Mouse (Mus musculus) megakaryocyte progenitor cell, adult 5-6 weeks (primary cell): ENCODE measurements around the gene Ppil1. TPM values are rescaled to one million over a fixed set of nuclear protein-coding genes. Genes with fewer than 3 reads are reported as not detected.
A peak's percentile ranks its signal among the peaks of the same experiment; 100 is the strongest.

Experiments
- ATAC-seq: replicated peaks from 2 replicates; pipeline ENCODE4 v1.8.0; 2016; ENCODE audit warnings: mild to moderate bottlenecking, moderate TSS enrichment, inconsistent platforms; ENCODE audit not compliant: poor library complexity
- total RNA-seq, 2 experiments: library from RNA; stranded (forward) in 1 of 2; stranded (reverse) in 1 of 2; fragments of 157-497, 149-512 nt in 1 of 2; fragments of 200-1000 nt in 1 of 2; gene quantifications; 2 replicates each; pipeline versions ENCODE4 v1.2.3 to v1.2.4; 2015 to 2017

Gene Ppil1
- total RNA-seq (2015) (67.3 and 73.9 TPM in 2 replicates), total RNA-seq (2017) (82.0 and 103 TPM in 2 replicates)

- peak; percentile 56 for ATAC-seq
Measured at GRCm38 (mm10) chr17:29263840-29264633, at the start of gene Ppil1. Ppil1 (minus strand) TSS chr17:29264186.

GRCm38 (mm10) chr17:29313300-29313699 lies 49.3 kb upstream of the Ppil1 start:
- ATAC-seq = no peak

- no peak for ATAC-seq
Measured at GRCm38 (mm10) chr17:29312082-29312481, 48.1 kb upstream of the Ppil1 start.

- ATAC-seq = no peak
Measured at GRCm38 (mm10) chr17:29311602-29312001, 47.6 kb upstream of the Ppil1 start.

GRCm38 (mm10) chr17:29310056-29310623 lies 46.2 kb upstream of the Ppil1 start:
- ATAC-seq = no peak

- no peak for ATAC-seq
Measured at GRCm38 (mm10) chr17:29305871-29306270, 41.9 kb upstream of the Ppil1 start.

GRCm38 (mm10) chr17:29305058-29305806 lies 41.2 kb upstream of the Ppil1 start:
- no peak for ATAC-seq

GRCm38 (mm10) chr17:29304376-29305057 lies 40.5 kb upstream of the Ppil1 start:
- peak; percentile 67 for ATAC-seq

GRCm38 (mm10) chr17:29303856-29304255 lies 39.9 kb upstream of the Ppil1 start:
- no peak for ATAC-seq

GRCm38 (mm10) chr17:29303087-29303486 lies 39.1 kb upstream of the Ppil1 start:
- ATAC-seq = 0 out of 2 replicates have a peak, but pooled peaks have one; percentile 43

GRCm38 (mm10) chr17:29302149-29302548 lies 38.2 kb upstream of the Ppil1 start:
- no peak for ATAC-seq

- no peak for ATAC-seq
Measured at GRCm38 (mm10) chr17:29301421-29301820, 37.4 kb upstream of the Ppil1 start.

GRCm38 (mm10) chr17:29300926-29301325 lies 36.9 kb upstream of the Ppil1 start:
- no peak for ATAC-seq

- no peak for ATAC-seq
Measured at GRCm38 (mm10) chr17:29299282-29299681, 35.3 kb upstream of the Ppil1 start.

GRCm38 (mm10) chr17:29297813-29298212 lies 33.8 kb upstream of the Ppil1 start:
- no peak for ATAC-seq

GRCm38 (mm10) chr17:29297321-29297720 lies 33.3 kb upstream of the Ppil1 start:
- ATAC-seq = no peak

GRCm38 (mm10) chr17:29295835-29296234 lies 31.8 kb upstream of the Ppil1 start:
- ATAC-seq = no peak

GRCm38 (mm10) chr17:29293807-29294605 lies 30.0 kb upstream of the Ppil1 start:
- ATAC-seq = no peak

- ATAC-seq = no peak
Measured at GRCm38 (mm10) chr17:29292996-29293395, 29.0 kb upstream of the Ppil1 start.

- ATAC-seq = no peak
Measured at GRCm38 (mm10) chr17:29291793-29292192, 27.8 kb upstream of the Ppil1 start.
